Mouse (Mus musculus) lung, postnatal 10 days (tissue): ENCODE results near the gene Fam184a.

ENCODE experiments used
- DNase-seq: peaks from one replicate; pipeline ENCODE4 v3.0.0; 2021

Fam184a gene

DNA sequence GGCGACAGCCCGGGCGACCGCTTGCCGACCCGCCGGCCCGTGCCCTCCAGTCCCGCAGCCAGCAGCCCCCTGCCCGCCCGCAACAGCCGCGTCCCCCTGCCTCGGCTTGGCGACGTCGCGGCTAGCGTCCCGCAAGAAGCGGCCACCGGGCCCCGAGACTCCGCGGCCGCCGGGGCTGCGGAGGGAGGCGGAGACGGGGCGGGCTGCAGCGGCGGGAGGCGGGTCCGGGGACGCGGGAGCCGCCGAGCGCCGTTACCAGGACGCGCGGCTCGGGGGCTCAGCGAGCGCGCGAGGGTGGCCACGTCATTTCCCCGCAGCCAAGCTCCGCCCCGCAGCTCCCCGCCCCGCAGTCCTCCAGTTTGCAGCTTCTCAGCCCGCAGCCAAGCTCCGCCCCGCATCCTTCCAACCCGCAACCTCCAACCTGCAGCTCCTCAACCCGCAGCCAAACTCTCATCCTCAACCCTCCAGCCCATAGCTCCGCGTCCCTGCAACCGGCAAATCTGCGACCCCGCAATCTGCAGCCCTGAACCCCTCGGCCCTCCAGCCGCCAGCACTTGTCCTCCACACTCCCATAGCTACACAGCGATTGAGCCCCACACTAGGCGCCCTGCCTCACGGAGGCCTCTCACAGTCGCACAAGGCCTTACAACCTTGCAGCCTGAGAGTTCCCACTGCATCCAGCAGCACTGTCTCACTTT is at the start of gene Fam184a:
TSS of gene Fam184a (minus strand) at position 169 of the 698 bp plus-strand sequence.
- DNase-seq = peak; percentile 70

DNA sequence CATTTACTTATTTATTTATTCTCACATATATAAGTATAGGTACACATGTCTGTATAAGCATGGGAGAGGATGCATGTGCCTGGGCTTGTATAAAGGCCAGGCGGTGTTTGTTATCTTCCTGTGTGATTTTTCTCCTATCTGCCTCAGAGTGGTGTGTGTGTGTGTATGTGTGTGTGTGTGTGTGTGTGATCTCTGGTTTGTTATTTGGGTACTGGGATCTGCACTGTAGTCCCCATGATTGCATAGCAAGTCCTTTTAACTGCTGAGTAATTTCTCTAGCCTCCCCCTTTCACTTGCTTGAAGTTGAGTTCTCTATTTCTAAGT is 45.3 kb upstream of the Fam184a start:
- DNase-seq = no peak

DNA sequence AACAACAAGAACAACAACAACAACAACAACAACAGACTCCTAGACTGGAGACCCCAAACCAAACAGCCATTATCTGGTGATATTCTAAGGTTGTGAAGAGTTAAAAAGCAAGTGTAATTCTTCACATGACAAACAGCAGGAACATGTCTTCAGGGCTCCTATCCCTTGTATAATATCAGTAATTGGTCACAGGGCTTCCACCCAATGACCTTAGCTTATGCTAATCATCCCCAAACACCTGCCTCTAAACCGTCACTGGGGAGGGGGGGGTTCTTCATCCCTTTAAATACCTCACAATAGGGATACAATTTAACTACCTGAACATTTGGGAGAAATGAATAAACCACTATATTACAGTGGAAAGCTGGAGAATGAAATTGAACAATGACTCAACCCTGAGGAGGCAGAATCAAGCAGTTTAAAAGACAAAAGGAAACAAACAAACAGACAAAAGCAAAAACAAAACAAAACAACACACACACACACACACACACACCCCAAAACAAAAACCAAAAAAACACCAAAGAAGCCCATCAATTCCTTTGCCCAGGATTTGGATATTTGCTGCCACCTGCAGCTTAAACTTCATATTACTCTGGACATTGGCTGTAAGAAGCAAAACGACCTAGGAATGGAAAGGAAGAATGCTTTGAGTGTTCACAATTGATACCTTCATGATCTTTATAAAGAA is 44.8 kb upstream of the Fam184a start:
- DNase-seq = peak; percentile 35

GRCm38 (mm10) chr10:53791281-53791680 is 40.4 kb upstream of the Fam184a start:
- DNase-seq = no peak

DNA sequence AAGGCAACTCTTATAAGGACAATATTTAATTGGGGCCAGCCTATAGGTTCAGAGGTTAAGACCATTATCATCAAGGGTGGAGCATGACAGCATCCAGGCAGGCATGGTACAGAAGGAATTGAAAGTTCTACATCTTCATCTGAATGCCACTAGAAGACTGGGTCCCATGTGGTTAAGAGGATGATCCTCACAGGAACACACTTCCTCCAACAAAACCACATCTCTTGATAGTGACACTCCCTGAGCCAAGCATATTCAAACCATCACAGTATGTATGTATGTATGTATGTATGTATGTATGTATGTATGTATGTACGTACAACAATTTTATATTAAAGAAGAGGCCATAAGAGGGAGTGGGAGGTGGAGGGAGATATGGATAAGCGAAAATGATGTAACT is 25.7 kb upstream of the Fam184a start:
- no peak for DNase-seq

DNA sequence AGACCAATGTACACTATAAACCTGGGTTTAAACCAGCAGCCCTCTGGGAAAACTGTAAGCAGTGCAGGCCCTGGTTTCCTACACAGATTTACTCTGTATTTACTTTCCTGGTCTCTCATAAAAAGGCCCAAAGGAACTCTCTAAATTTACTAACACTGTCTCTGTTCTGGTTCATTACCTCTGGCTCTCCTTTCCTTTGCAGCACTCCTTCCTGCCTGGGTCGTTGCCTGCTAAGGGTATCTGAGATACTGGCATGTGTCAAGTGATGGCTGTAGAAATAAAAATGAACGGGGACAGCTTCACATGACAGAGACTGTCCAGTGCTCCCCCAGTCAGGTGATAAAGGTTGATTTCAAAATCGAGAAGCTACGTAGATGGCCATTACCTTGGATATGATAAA is 21.8 kb upstream of the Fam184a start:
- no peak for DNase-seq

- DNase-seq = no peak
Measured at GRCm38 (mm10) chr10:53771480-53771879, 20.6 kb upstream of the Fam184a start.

DNA sequence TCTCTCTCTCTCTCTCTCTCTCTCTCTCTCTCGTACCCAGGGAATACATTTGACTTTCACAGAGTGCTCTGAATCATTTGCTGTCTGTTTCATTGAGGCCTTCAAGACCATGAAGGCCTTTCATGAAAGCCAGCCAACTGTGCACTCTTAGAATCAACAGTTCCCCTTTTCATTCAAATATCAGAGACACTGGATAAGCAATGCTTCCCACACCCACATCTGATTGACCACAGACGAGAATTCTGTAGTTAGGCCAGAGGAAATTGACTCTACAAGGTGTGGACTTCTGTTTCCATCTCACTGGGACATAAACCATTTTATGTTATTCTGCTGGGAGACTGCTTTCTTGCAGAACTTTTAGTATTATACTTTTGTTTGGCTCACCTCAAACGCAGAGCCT is 17.8 kb upstream of the Fam184a start:
- no peak for DNase-seq

DNA sequence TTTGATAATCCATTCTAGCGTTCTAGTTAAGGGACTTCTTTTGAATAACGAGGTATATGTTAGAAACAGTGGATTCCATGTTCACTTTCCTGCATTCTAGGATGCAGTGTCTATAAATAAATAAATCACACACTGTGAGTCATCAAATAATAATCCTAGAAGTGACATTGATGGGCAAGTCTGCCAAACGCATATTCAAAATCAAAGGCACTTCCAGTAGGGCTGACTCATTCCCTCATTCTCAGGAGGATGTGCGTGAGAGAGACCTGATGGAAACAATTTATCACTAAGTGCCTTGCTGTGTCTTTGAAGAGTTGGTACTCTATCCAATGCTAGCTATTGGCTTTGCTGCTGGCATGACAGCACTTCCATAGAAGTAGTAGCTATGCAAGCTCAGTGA is 14.5 kb upstream of the Fam184a start:
- DNase-seq = no peak

DNA sequence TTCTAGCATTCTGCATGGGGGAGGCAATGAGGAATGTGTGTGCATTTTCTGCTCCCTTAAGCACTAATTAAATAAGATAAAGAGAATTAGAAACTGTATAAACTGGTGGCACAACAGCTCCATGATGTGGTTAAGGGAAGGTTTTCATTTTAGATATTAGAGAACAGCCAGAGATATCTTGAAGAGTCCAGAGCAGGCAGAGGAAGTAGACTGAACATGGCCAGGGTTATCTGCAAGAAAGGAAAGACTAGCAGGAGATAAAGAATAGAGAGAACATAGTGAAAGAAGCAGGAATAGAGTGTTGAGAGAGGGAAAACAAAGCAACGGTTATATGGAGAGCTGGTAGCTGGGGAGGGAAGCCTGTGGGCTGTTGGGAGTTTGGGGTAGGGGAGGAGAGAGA is 1.8 kb upstream of the Fam184a start:
- no peak for DNase-seq

- DNase-seq = no peak
Measured at GRCm38 (mm10) chr10:53750275-53750954, 508 bp downstream of the Fam184a start.

GRCm38 (mm10) chr10:53746039-53746438 is 4.9 kb downstream of the Fam184a start:
- peak; percentile 13 for DNase-seq

DNA sequence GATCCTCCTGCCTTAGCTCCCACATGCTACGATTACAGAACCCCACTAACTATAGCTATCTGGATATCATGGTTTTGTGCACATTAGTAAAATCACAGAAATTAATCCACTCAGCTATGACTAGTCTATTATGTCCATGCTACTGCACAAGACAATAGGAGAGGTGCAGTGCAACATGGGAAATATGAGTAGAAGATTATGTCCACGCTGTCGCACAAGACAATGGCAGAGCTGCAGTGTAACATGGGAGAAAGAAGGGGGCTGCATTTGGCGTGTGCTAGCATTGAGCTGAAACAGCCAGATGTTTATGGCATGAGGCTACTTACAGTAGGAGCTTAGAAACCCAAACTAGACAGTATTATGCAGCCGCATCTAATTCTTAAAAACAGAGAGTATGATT is 8.0 kb downstream of the Fam184a start:
- DNase-seq = no peak

DNA sequence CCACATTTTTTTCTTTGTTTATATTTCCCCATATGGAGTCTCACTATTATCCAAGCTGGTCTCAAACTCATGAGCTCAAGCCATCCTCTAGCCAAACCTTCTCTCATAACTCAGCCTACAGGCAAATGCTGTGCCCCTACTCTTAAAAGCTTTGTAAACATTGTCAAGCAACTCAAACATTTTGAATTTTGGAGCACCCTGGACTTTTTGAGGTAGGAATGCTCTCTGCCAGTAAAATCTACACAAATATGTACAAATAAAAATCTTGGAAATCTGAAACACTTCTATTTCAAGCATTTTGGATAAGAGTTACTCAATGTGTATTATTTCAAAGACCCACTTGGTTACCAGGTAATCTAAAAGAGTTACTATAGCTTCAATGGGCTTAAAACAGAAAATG is 10.9 kb downstream of the Fam184a start:
- DNase-seq = no peak

- DNase-seq = no peak
Measured at GRCm38 (mm10) chr10:53738842-53739241, 12.1 kb downstream of the Fam184a start.

DNA sequence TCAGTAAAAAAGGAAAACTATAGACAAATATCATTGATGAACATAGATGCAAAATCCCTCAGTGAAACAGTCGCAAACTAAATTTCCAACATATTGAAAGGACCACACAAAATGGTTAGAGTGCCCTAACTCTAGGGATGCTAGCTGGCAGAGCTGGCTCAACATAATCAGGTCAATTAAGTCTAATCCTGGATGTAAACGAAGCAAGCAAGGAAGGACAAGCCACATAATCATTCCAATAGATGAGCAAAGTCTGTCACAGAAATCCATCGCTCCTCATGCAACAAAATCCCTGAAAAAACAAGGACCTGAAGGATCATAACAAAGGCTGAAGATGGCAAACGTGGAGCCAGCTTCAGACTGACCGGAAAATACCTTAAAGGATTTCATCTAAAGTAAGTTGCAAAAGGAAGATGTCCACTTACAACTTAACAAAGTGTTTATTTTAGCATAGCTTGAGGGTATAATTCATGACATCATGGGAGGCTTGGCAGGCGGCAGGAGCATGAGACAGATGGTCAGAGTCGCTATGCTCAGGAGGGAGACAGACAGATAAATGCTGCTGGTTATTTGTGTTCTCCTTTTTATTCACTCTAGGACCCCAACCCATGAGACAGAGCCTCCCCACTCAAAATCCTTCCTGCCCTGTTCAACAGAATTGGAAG is 15.6 kb downstream of the Fam184a start:
- no peak for DNase-seq

DNA sequence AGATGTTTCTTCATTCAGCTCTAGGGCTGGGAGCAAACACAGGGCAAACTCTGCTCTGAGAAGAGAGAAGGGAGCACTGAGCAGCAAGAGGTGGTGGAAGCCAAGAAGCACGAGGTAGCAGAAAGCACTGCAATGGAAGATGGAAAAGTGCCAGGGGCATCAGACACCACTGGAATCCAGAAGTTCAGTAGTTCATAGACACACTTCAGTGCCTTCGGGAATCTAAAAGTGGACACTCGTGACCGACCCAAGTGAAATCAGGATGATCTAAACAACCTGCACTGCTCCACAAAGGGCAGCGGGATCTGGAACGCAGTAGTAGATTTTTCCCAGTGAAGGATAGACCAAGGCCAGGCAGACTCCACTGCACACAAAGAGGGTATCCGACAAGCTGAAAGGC is 18.6 kb downstream of the Fam184a start:
- peak; percentile 6 for DNase-seq

DNA sequence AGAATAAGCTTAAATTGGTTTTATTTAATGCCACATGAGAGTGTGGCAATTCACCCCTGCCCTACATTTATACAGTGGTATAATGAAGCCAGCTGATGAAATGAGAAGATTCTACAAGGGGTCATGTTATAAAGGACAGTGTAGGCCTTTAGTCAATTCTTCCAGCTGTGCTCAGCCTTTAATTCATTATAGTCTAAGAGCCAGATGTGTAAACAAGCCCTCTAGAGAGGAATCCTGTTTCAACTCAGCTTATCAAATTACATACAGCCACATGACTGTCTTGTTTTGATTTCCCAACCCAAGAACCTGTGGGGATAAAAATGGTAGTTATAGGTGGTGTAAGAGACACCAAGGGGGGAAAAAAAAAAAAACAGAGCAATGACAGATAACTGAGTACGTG is 22.0 kb downstream of the Fam184a start:
- no peak for DNase-seq

- no peak for DNase-seq
Measured at GRCm38 (mm10) chr10:53725301-53725700, 25.6 kb downstream of the Fam184a start.

DNA sequence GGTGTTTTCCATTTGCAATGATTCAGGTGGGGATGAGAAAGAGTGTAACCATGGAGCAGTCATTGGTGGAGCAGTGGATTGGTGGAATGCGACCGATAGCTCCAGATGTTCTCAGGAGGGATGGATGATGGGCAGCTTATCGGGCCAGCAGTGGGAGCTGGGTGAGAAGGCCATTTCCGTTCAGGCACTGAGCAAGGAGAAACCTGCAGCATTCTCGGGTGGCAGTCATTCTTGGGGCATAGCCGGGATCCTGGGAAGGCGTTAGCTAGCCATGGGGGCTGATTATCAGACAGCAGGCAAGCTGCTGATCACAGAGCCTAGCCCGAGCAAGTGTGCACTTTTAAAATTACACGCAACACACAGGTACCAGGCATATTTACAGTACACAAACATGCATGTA is 46.4 kb downstream of the Fam184a start:
- no peak for DNase-seq

DNA sequence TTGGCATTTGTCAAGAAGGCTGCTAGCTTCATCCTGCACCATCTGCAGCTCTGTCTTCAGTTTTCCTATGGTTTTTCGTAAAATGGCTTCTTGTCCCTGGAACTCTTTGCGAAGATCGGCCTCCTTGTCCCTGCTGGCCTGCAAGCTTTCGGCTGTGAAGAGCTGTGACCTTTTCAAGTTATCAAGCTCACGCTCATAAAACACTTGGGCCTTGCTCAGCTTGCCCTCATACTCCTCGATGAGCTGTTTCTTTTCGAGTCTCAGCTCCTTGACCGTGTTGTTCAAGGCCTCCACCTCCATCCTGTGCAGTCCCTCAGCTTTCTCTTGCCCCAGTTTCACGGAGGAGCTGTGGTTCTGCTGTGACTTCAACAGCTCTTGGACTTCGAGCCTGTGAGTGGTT is 52.4 kb downstream of the Fam184a start:
- DNase-seq = no peak

- DNase-seq = no peak
Measured at GRCm38 (mm10) chr10:53694757-53695156, 56.2 kb downstream of the Fam184a start.

- DNase-seq = no peak
Measured at GRCm38 (mm10) chr10:53691263-53691662, 59.7 kb downstream of the Fam184a start.
